Mouse (Mus musculus) naive thymus-derived CD4-positive, alpha-beta T cell, adult 2 months (primary cell): ENCODE measurements around the gene Gm10563.
A peak's percentile ranks its signal among the peaks of the same experiment; 100 is the strongest.

Experiments used
- DNase-seq: peaks from one replicate; pipeline ENCODE4 v3.0.0-alpha.2; 2011; ENCODE audit warnings: low read depth

Gm10563 gene

GRCm38 (mm10) chr4:155652283-155653085 lies 7.3 kb upstream of the Gm10563 start:
- DNase-seq, result no peak

GRCm38 (mm10) chr4:155651553-155652269 lies 6.5 kb upstream of the Gm10563 start:
- DNase-seq, result no peak

GRCm38 (mm10) chr4:155649355-155649754 lies 4.1 kb upstream of the Gm10563 start:
- no peak for DNase-seq

- no peak for DNase-seq
These were observed 513 bp upstream of the Gm10563 start for GRCm38 (mm10) chr4:155645721-155646120.

- DNase-seq, result no peak
These were observed 1.7 kb downstream of the Gm10563 start for GRCm38 (mm10) chr4:155643531-155643930.

GRCm38 (mm10) chr4:155635766-155636499 lies 9.3 kb downstream of the Gm10563 start:
- no peak for DNase-seq

GRCm38 (mm10) chr4:155630267-155630666 lies 14.9 kb downstream of the Gm10563 start:
- DNase-seq, result no peak

- peak; percentile 99 for DNase-seq
These were observed 20.6 kb downstream of the Gm10563 start, which contains the start of gene Cdk11b for GRCm38 (mm10) chr4:155624338-155625291. TSS of gene Cdk11b (plus strand) at chr4:155624854.

GRCm38 (mm10) chr4:155618321-155618720 lies 26.9 kb downstream of the Gm10563 start:
- DNase-seq, result no peak

- no peak for DNase-seq
These were observed 31.9 kb downstream of the Gm10563 start for GRCm38 (mm10) chr4:155613264-155613663.

GRCm38 (mm10) chr4:155611860-155612259 lies 33.3 kb downstream of the Gm10563 start:
- no peak for DNase-seq

GRCm38 (mm10) chr4:155606825-155607224 lies 38.4 kb downstream of the Gm10563 start:
- DNase-seq, result no peak

- DNase-seq, result no peak
These were observed 40.1 kb downstream of the Gm10563 start for GRCm38 (mm10) chr4:155605132-155605531.

- peak; percentile 51 for DNase-seq
These were observed 41.4 kb downstream of the Gm10563 start for GRCm38 (mm10) chr4:155603801-155604200.

GRCm38 (mm10) chr4:155602753-155603152 lies 42.5 kb downstream of the Gm10563 start:
- no peak for DNase-seq

- no peak for DNase-seq
These were observed 43.2 kb downstream of the Gm10563 start for GRCm38 (mm10) chr4:155601997-155602456.

- DNase-seq, result peak; percentile 97
These were observed 43.9 kb downstream of the Gm10563 start, which contains the start of gene Slc35e2 for GRCm38 (mm10) chr4:155601091-155601996. TSS of gene Slc35e2 (plus strand) at chr4:155601416.

GRCm38 (mm10) chr4:155599901-155600825 lies 45.0 kb downstream of the Gm10563 start:
- DNase-seq, result peak; percentile 76

GRCm38 (mm10) chr4:155598536-155598935 lies 46.7 kb downstream of the Gm10563 start:
- DNase-seq, result no peak
